Mouse (Mus musculus) CH12.LX (cell line): ENCODE results near the gene Adgre1. TPM values are rescaled to one million over a fixed set of nuclear protein-coding genes. Genes with fewer than 3 reads are reported as not detected.

Source experiments
- DNase-seq: peaks from one replicate; pipeline ENCODE4 v3.0.0-alpha.2; 2013; ENCODE audit errors: extremely low read depth
- H3K27ac ChIP-seq: 2 replicates; pipeline ENCODE4 v1.5.1; 2012; ENCODE audit warnings: low read depth, mild to moderate bottlenecking, control low read depth, moderate library complexity; ENCODE audit not compliant: insufficient read depth
- H3K27me3 ChIP-seq: replicated peaks from 2 replicates; pipeline ENCODE3; 2012; ENCODE audit warnings: inconsistent platforms
- H3K36me3 ChIP-seq, 2 experiments: replicated peaks in 1 of 2; 2 replicates each; pipeline versions ENCODE3 to v1.6.1; 2012; ENCODE audit warnings: inconsistent platforms in 1 of 2, low read length in 1 of 2, mild to moderate bottlenecking in 1 of 2, mixed read lengths in 1 of 2, moderate library complexity in 1 of 2; ENCODE audit not compliant: control insufficient read depth in 1 of 2, insufficient read depth in 1 of 2
- H3K4me1 ChIP-seq, 2 experiments: 2 replicates each; pipeline ENCODE4 v1.6.1; 2012; ENCODE audit warnings: inconsistent platforms in 1 of 2, moderate library complexity in 1 of 2; ENCODE audit not compliant: insufficient read depth in 2 of 2, control insufficient read depth in 1 of 2
- H3K4me2 ChIP-seq: 2 replicates; pipeline ENCODE4 v1.6.1; 2012; ENCODE audit warnings: low read depth, mild to moderate bottlenecking, control low read depth; ENCODE audit not compliant: poor library complexity, insufficient read depth, severe bottlenecking
- H3K4me3 ChIP-seq, 3 experiments: fragments of 150-350 bp in 1 of 3; sonication (generic) in 1 of 3; replicated peaks in 1 of 3; 2 replicates each; pipeline versions ENCODE3 to v1.5.1; 2011 to 2012; ENCODE audit warnings: low read depth in 2 of 3, low read length in 2 of 3, mild to moderate bottlenecking in 2 of 3, moderate library complexity in 2 of 3, control low read depth in 1 of 3, improper control_type of control experiment in 1 of 3, inconsistent platforms in 1 of 3, mixed read lengths in 1 of 3; ENCODE audit not compliant: poor library complexity in 1 of 3
- H3K79me2 ChIP-seq: replicated peaks from 2 replicates; pipeline ENCODE4 v1.6.1; 2012; ENCODE audit warnings: mild to moderate bottlenecking, moderate library complexity; ENCODE audit not compliant: control insufficient read depth, poor library complexity, insufficient read depth, severe bottlenecking; ENCODE audit errors: extremely low read depth
- H3K9ac ChIP-seq: 2 replicates; pipeline ENCODE4 v1.6.1; 2012; ENCODE audit warnings: low read depth, mild to moderate bottlenecking, control low read depth, moderate library complexity; ENCODE audit not compliant: insufficient read depth
- H3K9me3 ChIP-seq: replicated peaks from 2 replicates; pipeline ENCODE3; 2012; ENCODE audit warnings: low read length, inconsistent platforms, mixed read lengths
- BHLHE40 ChIP-seq: IDR thresholded peaks from 2 replicates; pipeline ENCODE4 v1.6.1; 2011; ENCODE audit warnings: mild to moderate bottlenecking, low read depth, low read length, improper control_type of control experiment
- CHD1 ChIP-seq: IDR thresholded peaks from 2 replicates; pipeline ENCODE4 v1.6.1; 2012; ENCODE audit warnings: low read depth, low read length, improper control_type of control experiment, inconsistent platforms
- CTCF ChIP-seq, 2 experiments: IDR thresholded peaks in 1 of 2; conservative IDR thresholded peaks in 1 of 2; 2 replicates each; pipeline ENCODE4 v1.5.1; 2011 to 2012; ENCODE audit warnings: low read depth in 2 of 2, low read length in 2 of 2, improper control_type of control experiment in 1 of 2, inconsistent platforms in 1 of 2, mild to moderate bottlenecking in 1 of 2, moderate library complexity in 1 of 2
- E2F4 ChIP-seq: IDR thresholded peaks from 2 replicates; pipeline ENCODE4 v1.6.1; 2011; ENCODE audit warnings: low read depth, low read length, improper control_type of control experiment; ENCODE audit not compliant: insufficient replicate concordance
- ELF1 ChIP-seq: IDR thresholded peaks from 2 replicates; pipeline ENCODE4 v1.6.1; 2014; ENCODE audit warnings: low read depth, mild to moderate bottlenecking, inconsistent platforms, low read length, improper control_type of control experiment
- EP300 ChIP-seq: IDR thresholded peaks from 2 replicates; pipeline ENCODE4 v1.6.1; 2011; ENCODE audit warnings: low read length, improper control_type of control experiment
- ETS1 ChIP-seq: conservative IDR thresholded peaks from 2 replicates; pipeline ENCODE4 v1.6.1; 2012; ENCODE audit warnings: low read depth, mild to moderate bottlenecking, inconsistent platforms, low read length, improper control_type of control experiment, moderate library complexity
- GABPA ChIP-seq: IDR thresholded peaks from 2 replicates; pipeline ENCODE4 v1.6.1; 2012; ENCODE audit warnings: low read depth, low read length, improper control_type of control experiment, inconsistent platforms; ENCODE audit not compliant: insufficient replicate concordance
- HCFC1 ChIP-seq: IDR thresholded peaks from 2 replicates; pipeline ENCODE4 v1.6.1; 2012; ENCODE audit warnings: low read depth, mild to moderate bottlenecking, inconsistent platforms, low read length, improper control_type of control experiment
- IRF4 ChIP-seq: IDR thresholded peaks from 2 replicates; pipeline ENCODE4 v1.6.1; 2014; ENCODE audit warnings: low read depth, mild to moderate bottlenecking, inconsistent platforms, low read length, improper control_type of control experiment
- JUN ChIP-seq: IDR thresholded peaks from 2 replicates; pipeline ENCODE4 v1.6.1; 2011; ENCODE audit warnings: low read depth, mild to moderate bottlenecking, low read length, improper control_type of control experiment, moderate library complexity; ENCODE audit not compliant: insufficient read depth
- JUND ChIP-seq: conservative IDR thresholded peaks from 2 replicates; pipeline ENCODE4 v1.6.1; 2011; ENCODE audit warnings: low read depth, low read length, improper control_type of control experiment
- KAT2A ChIP-seq: IDR thresholded peaks from 2 replicates; pipeline ENCODE4 v1.6.1; 2012; ENCODE audit warnings: low read length, improper control_type of control experiment, inconsistent platforms; ENCODE audit not compliant: insufficient replicate concordance
- MAFK ChIP-seq: IDR thresholded peaks from 2 replicates; pipeline ENCODE4 v1.6.1; 2011; ENCODE audit warnings: low read length, improper control_type of control experiment; ENCODE audit not compliant: insufficient replicate concordance
- MAX ChIP-seq: IDR thresholded peaks from 2 replicates; pipeline ENCODE4 v1.6.1; 2011; ENCODE audit warnings: low read length, improper control_type of control experiment
- MAZ ChIP-seq: IDR thresholded peaks from 2 replicates; pipeline ENCODE4 v1.6.1; 2012; ENCODE audit warnings: low read depth, mild to moderate bottlenecking, inconsistent platforms, low read length, improper control_type of control experiment, moderate library complexity
- MEF2A ChIP-seq: IDR thresholded peaks from 2 replicates; pipeline ENCODE4 v1.6.1; 2014; ENCODE audit warnings: low read depth, mild to moderate bottlenecking, inconsistent platforms, low read length, improper control_type of control experiment, borderline replicate concordance
- MXI1 ChIP-seq: IDR thresholded peaks from 2 replicates; pipeline ENCODE4 v1.6.1; 2011; ENCODE audit warnings: mild to moderate bottlenecking, low read depth, low read length, improper control_type of control experiment
- MYC ChIP-seq: IDR thresholded peaks from 2 replicates; pipeline ENCODE4 v1.6.1; 2011; ENCODE audit warnings: low read depth, mild to moderate bottlenecking, improper control_type of control experiment, low read length
- NELFE ChIP-seq: IDR thresholded peaks from 2 replicates; pipeline ENCODE4 v1.6.1; 2011; ENCODE audit warnings: low read depth, low read length, improper control_type of control experiment
- NRF1 ChIP-seq: IDR thresholded peaks from 2 replicates; pipeline ENCODE4 v1.6.1; 2014; ENCODE audit warnings: low read depth, mild to moderate bottlenecking, inconsistent platforms, low read length, improper control_type of control experiment, moderate library complexity
- PAX5 ChIP-seq: IDR thresholded peaks from 2 replicates; pipeline ENCODE4 v1.6.1; 2012; ENCODE audit warnings: low read length, inconsistent platforms, mixed read lengths
- POLR2AphosphoS2 ChIP-seq: IDR thresholded peaks from 2 replicates; pipeline ENCODE4 v1.6.1; 2011; ENCODE audit warnings: low read depth, low read length, improper control_type of control experiment
- RAD21 ChIP-seq: IDR thresholded peaks from 2 replicates; pipeline ENCODE4 v1.6.1; 2011; ENCODE audit warnings: low read depth, mild to moderate bottlenecking, low read length, improper control_type of control experiment, moderate library complexity
- SIN3A ChIP-seq: IDR thresholded peaks from 2 replicates; pipeline ENCODE4 v1.6.1; 2012; ENCODE audit warnings: low read length, improper control_type of control experiment, inconsistent platforms
- SMC3 ChIP-seq: IDR thresholded peaks from 2 replicates; pipeline ENCODE4 v1.6.1; 2011; ENCODE audit warnings: low read depth, low read length, improper control_type of control experiment
- TBP ChIP-seq: conservative IDR thresholded peaks from 2 replicates; pipeline ENCODE4 v1.6.1; 2011; ENCODE audit warnings: low read depth, low read length, improper control_type of control experiment
- TCF12 ChIP-seq: IDR thresholded peaks from 2 replicates; pipeline ENCODE4 v1.6.1; 2014; ENCODE audit warnings: low read depth, mild to moderate bottlenecking, inconsistent platforms, low read length, improper control_type of control experiment
- UBTF ChIP-seq: IDR thresholded peaks from 2 replicates; pipeline ENCODE4 v1.6.1; 2012; ENCODE audit warnings: low read depth, mild to moderate bottlenecking, inconsistent platforms, low read length, improper control_type of control experiment, moderate library complexity
- USF1 ChIP-seq: IDR thresholded peaks from 2 replicates; pipeline ENCODE4 v1.6.1; 2014; ENCODE audit warnings: low read depth, mild to moderate bottlenecking, inconsistent platforms, low read length, improper control_type of control experiment
- USF2 ChIP-seq: conservative IDR thresholded peaks from 2 replicates; pipeline ENCODE4 v1.6.1; 2011; ENCODE audit warnings: low read depth, low read length, improper control_type of control experiment
- ZC3H11A ChIP-seq: IDR thresholded peaks from 2 replicates; pipeline ENCODE4 v1.6.1; 2012; ENCODE audit warnings: low read depth, mild to moderate bottlenecking, inconsistent platforms, low read length, improper control_type of control experiment
- ZKSCAN1 ChIP-seq: IDR thresholded peaks from 2 replicates; pipeline ENCODE4 v1.6.1; 2012; ENCODE audit warnings: low read depth, inconsistent platforms, low read length, improper control_type of control experiment, borderline replicate concordance
- ZMIZ1 ChIP-seq: IDR thresholded peaks from 2 replicates; pipeline ENCODE4 v1.6.1; 2012; ENCODE audit warnings: low read depth, mild to moderate bottlenecking, inconsistent platforms, low read length, improper control_type of control experiment
- ZNF384 ChIP-seq: IDR thresholded peaks from 2 replicates; pipeline ENCODE4 v1.6.1; 2012; ENCODE audit warnings: low read depth, low read length, improper control_type of control experiment, inconsistent platforms
- dilution Hi-C: fragments of 300-500 bp; cut with MboI; formaldehyde crosslinking; loops from 2 replicates; pipeline ENCODE4 v1.14.3; 2020; ENCODE audit warnings: low sequenced_read_pairs; ENCODE audit not compliant: extremely low pct_unique_long_range_greater_than_20kb, extremely low pct_ligation_motif_present
- in situ Hi-C: fragments of 300-500 bp; cut with MboI; formaldehyde crosslinking; loops from 3 replicates; pipeline ENCODE4 v1.14.3; 2019; ENCODE audit warnings: low sequenced_read_pairs, low pct_ligation_motif_present, low pct_unique_long_range_greater_than_20kb, mixed read lengths
- polyA plus RNA-seq: library from polyadenylated mRNA; unstranded; fragments of >175 nt; gene quantifications from 2 replicates; pipeline ENCODE4 v1.2.1, GENCODE M21; 2012; ENCODE audit warnings: low read depth; ENCODE audit not compliant: insufficient read length
- total RNA-seq, 2 experiments: library from RNA; depleted of rRNA; stranded (reverse); fragments of 300-350 nt in 1 of 2; fragments of >200 nt in 1 of 2; gene quantifications; 2 replicates each; pipeline ENCODE4 v1.2.3; 2012 to 2014

Adgre1 gene
- total and polyA plus RNA-seq, 3 experiments = 1.8 to 33.6 (median 10.3) TPM

GRCm38 (mm10) chr17:57344029-57344707 is 14.3 kb upstream of the Adgre1 start (continued):
- no peak for TF ChIP-seq KAT2A
- TF ChIP-seq SMC3 = no peak
- no peak; the same call in 1 of the 2 replicates for TF ChIP-seq SIN3A
- TF ChIP-seq IRF4 = peak; percentile 26
- no peak for TF ChIP-seq RAD21

- peak overlapping the region; percentile 90 for H3K27ac ChIP-seq
- TF ChIP-seq POLR2AphosphoS2 (no peak), ETS1 (peak; percentile 99), MAZ (peak; percentile 96), NRF1 (no peak), HCFC1 (peak; percentile 45), EP300 (peak; percentile 99), MXI1 (peak; percentile 75), USF2 (no peak), KAT2A (0 out of 2 replicates have a peak, but pooled peaks have one; percentile 42), ZC3H11A (no peak), TCF12 (peak; percentile 96), UBTF (no peak), E2F4 (no peak), MYC (peak; percentile 91), ZNF384 (peak; percentile 40; the same call in 1 of the 2 replicates), RAD21 (peak; percentile 38), ZMIZ1 (0 out of 2 replicates have a peak, but pooled peaks have one; percentile 32), JUND (peak; percentile 78), TBP (no peak), CHD1 (peak; percentile 91; the same call in 1 of the 2 replicates), PAX5 (no peak), BHLHE40 (peak; percentile 99), NELFE (no peak), IRF4 (peak; percentile 97), MEF2A (peak; percentile 97), SIN3A (peak; percentile 95), MAFK (peak; percentile 79), JUN (peak; percentile 64), CTCF (conservative IDR thresholded peaks at IDR 0.05 in 1 of 2, IDR thresholded peaks at IDR 0.05 in 1 of 2; ENCODE audit: low read depth in 2 of 2, low read length in 2 of 2) (peak in 1 of 2 experiments; percentile 29; a peak in 2 of 4 replicates), MAX (peak; percentile 88), USF1 (no peak), ELF1 (peak; percentile 37; the same call in 1 of the 2 replicates), ZKSCAN1 (no peak), GABPA (no peak)
Observed at GRCm38 (mm10) chr17:57347017-57347416, 11.5 kb upstream of the Adgre1 start.

More at GRCm38 (mm10) chr17:57347017-57347416, 11.5 kb upstream of the Adgre1 start:
- no peaks in the 10 kb centered on the region for H3K79me2 ChIP-seq
- H3K4me2 ChIP-seq = peak overlapping the region; percentile 58; the same call in 1 of the 2 replicates
- H3K9ac ChIP-seq = peak overlapping the region; percentile 22
- dilution Hi-C loops (no loop called here), in situ Hi-C loops (loop anchor here (25.0 kb wide), 1 partner anchor 260 kb away; the partner anchor contains the start of genes Dennd1c and Tubb4a)
- H3K36me3 ChIP-seq = no peaks in the 10 kb centered on the region
- H3K27me3 ChIP-seq = no peaks in the 10 kb centered on the region
- peaks cover 31 to 65% of the 10 kb centered on the region in 2 experiments for H3K4me1 ChIP-seq
- H3K9me3 ChIP-seq = peaks cover 9% of the 10 kb centered on the region
- no peak overlapping the region for H3K4me3 ChIP-seq
- DNase-seq = peak; percentile 96
